Mouse (Mus musculus) brain, embryonic 14.5 days (tissue): ENCODE results near the gene Peli2.

Experiments
- CTCF ChIP-seq: fragments of 200-500 bp; IDR thresholded peaks from 2 replicates; pipeline ENCODE4 v1.5.1; 2012; ENCODE audit warnings: inconsistent platforms, mild to moderate bottlenecking, moderate library complexity, borderline replicate concordance; ENCODE audit not compliant: insufficient read depth, insufficient read length; ENCODE audit errors: extremely low read depth
- POLR2A ChIP-seq: fragments of 200-500 bp; IDR thresholded peaks from 2 replicates; pipeline ENCODE4 v1.6.1; 2012; ENCODE audit warnings: mild to moderate bottlenecking, inconsistent platforms, borderline replicate concordance; ENCODE audit not compliant: poor library complexity, insufficient read depth, insufficient read length, severe bottlenecking; ENCODE audit errors: extremely low read depth

DNA sequence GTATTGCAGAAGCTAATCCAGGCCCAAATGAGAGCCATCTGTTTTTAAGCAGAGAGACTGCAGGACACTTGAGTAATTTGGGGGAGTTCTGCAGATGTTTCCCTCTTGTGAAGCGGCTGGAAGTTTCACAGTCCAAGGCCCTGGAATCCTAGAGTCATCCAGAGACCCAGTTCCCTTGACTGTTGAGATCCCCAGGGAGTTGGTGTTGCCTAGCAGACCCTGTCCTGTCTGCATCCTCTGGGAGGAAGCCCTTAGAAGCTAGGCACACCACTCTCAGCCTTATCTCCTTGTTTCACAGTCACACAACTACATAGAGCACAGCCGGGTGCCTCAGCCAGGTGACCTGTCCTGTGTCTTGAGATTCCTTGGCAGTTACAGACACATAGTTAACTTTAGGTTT, 30.9 kb downstream of the Peli2 start:
- no peak for TF ChIP-seq CTCF
- no peak for TF ChIP-seq POLR2A
